Mouse (Mus musculus) cerebellum, postnatal 4 days (tissue): ENCODE results near the gene Rcan3.
A peak's percentile ranks its signal among the peaks of the same experiment; 100 is the strongest.

Source experiments
- DNase-seq, 2 experiments: peaks; one replicate each; pipeline ENCODE4 v3.0.0; 2022; ENCODE audit warnings: low spot score in 2 of 2, mixed read lengths in 1 of 2

Rcan3 gene

GRCm38 (mm10) chr4:135433443-135434394, at the start of gene Rcan3:
TSS of gene Rcan3 (minus strand) at chr4:135433853.
- peak; percentile 49 to 77 for DNase-seq

- DNase-seq, result no peak
Measured at GRCm38 (mm10) chr4:135480370-135480769, 46.7 kb upstream of the Rcan3 start.

DNA sequence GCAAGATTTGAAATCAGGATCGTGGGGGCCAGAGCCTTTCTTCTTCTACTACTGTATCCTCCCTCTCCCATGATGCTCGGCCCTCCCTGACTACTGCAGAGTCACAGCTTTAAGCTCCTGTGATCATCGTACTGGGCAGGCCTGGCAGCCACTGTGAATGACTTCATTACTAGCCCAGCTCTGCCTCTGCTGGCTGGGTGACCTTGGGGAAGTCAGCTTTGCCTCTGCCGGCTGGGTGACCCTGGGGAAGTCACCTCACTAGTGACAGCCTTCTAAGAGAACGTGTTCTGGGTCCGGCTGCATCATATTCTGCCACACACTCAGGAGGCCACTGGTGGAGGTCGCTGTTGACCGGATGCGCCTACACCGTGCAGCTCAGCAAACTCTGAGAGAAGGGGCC, 44.2 kb upstream of the Rcan3 start:
- DNase-seq, result no peak

DNA sequence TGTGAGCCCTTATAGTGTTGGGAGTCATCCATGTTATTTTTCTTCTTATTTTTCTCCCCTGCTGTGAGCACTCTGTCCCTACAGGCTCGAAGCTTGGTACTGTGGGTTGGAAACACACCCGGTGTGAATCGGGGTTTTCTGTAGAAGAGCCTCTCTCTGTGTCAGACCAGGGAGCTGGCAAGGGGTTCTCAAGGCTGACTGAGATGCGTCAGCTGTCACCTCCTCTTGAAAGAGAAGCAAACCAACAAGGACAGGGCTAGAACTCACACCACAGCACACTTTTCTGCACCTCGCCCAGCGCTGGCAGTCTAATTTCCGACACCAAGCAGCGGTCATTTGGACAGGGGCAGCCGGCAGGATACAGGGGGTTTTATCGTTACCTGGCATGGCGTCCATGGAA, 29.8 kb upstream of the Rcan3 start:
- no peak for DNase-seq

- no peak for DNase-seq
Measured at GRCm38 (mm10) chr4:135453572-135453971, 19.9 kb upstream of the Rcan3 start.

DNA sequence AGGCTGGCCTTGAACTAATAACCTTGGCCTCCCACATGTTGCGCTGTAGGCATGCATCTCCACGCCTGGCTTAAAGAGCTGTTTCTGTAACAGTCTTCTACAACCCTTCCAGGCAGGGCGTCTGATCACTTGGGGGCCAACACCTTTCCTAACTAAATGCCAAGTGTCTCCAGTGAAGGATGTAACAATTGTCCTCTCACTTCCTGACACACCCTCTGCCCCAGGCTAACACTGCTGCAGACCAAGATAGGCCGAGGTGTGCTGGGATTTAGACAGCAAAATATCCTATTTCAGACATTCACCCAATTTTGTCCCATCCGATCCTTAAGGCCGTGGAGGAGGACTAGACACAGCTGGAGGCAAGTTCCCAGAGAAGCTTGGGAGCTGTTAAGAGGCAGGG, 19.5 kb upstream of the Rcan3 start:
- no peak for DNase-seq

- DNase-seq, result no peak
Measured at GRCm38 (mm10) chr4:135451360-135452015, 17.8 kb upstream of the Rcan3 start.

- no peak for DNase-seq
Measured at GRCm38 (mm10) chr4:135442473-135442872, 8.8 kb upstream of the Rcan3 start.

- peak in 1 of 2 experiments; percentile 30 for DNase-seq
Measured at GRCm38 (mm10) chr4:135439904-135440522, 6.4 kb upstream of the Rcan3 start.

DNA sequence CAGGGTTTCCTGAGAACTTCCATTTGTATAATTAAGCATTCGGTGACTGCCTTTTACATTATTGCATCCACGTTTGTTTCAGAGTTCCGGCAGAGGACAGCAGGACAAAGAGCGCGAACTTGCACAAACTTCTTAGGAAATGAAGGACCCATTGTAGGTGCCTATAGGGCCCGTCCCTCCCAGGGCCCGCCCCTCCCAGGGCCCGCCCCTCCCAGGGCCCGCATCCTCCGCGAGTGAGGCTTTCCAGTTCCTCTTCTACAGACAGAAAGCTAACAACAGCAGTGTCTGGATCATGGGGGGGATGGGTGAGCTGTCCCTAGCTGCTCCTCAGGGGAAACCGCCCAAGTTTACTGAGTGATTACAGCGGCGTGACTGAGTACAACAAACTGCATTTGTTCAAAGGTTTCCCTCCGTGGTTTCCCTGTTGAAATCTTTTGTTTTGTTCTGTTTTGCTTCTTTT, 5.6 kb upstream of the Rcan3 start:
- DNase-seq, result no peak

GRCm38 (mm10) chr4:135437924-135438323, 4.3 kb upstream of the Rcan3 start:
- DNase-seq, result no peak

GRCm38 (mm10) chr4:135436291-135436690, 2.6 kb upstream of the Rcan3 start:
- DNase-seq, result no peak

GRCm38 (mm10) chr4:135434395-135434789, 739 bp upstream of the Rcan3 start:
- no peak for DNase-seq

GRCm38 (mm10) chr4:135433086-135433442, 589 bp downstream of the Rcan3 start:
- DNase-seq, result peak in 1 of 2 experiments; percentile 17

DNA sequence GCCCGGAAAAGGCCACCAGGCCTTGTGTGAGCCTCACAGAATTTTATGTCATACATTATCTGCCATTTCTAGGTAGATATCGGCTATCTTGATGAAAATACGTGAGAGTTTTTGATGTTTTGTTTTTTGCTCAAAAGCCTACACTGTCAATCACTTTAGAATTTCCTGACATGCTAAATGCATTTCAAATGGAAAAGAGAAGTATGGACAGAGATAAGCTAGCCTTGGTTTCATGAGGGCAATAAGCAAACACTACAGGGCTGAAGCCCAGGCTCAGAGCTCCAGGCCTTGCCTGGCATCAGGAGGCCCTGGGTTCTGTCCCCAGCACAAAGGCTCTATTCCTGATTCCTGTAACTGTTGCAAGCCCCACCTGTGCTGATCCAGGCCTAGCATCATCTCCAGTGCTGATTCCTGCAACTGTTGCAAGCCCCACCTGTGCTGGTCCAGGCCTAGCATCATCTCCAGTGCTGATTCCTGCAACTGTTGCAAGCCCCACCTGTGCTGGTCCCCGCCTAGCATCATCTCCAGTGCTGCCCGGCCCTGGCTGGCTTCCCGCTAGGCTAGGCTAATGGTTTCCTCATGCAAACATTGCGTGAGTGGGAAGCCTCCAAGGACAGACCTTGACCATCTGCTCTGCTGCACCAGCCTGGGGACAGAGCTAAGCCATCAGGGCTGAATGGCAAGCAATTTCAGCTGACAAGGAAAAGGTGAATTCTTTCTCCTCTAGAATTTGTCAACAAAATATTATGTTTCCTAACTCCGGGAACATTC, 3.5 kb downstream of the Rcan3 start:
- no peak for DNase-seq

GRCm38 (mm10) chr4:135429383-135429782, 4.3 kb downstream of the Rcan3 start:
- no peak for DNase-seq

DNA sequence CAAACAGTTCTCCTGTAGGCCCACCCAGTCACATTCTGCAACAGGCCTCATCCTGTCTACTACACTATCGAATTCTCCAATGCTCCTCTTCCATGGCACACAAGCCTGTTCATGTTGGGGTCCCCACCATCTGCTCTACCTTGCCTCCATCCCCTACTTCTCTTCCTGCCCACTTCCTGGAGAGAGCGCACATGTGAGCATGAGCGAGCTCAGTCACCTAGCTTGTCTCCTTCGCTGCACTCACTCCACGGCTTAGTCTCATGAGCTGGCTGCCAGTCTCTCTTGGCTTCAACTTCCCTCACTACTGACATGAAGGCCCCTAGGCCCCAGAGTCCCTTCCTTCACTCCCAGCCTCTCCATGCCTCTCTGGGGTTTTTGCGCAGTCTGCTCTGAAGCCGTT, 7.1 kb downstream of the Rcan3 start:
- no peak for DNase-seq

GRCm38 (mm10) chr4:135425625-135426024, 8.0 kb downstream of the Rcan3 start:
- no peak for DNase-seq

DNA sequence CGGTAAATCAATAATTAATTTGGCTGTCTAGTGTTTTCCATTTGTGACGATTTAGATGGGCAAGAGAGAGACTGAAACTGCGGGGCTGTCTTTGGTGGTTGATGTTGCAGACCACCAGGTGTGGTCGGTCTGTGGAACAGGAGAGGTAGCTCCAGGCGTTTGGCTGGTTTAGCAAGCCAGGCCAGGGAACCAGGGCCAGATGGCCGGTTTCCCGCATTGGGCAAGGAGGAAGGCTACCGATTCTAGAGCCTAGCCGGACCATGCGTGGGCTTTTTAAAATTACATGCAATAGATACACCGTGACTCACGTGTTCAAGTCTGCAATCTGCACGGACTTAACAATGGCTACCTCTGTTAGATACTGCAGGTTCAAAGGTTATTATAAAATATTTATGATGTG, 12.7 kb downstream of the Rcan3 start:
- no peak for DNase-seq

DNA sequence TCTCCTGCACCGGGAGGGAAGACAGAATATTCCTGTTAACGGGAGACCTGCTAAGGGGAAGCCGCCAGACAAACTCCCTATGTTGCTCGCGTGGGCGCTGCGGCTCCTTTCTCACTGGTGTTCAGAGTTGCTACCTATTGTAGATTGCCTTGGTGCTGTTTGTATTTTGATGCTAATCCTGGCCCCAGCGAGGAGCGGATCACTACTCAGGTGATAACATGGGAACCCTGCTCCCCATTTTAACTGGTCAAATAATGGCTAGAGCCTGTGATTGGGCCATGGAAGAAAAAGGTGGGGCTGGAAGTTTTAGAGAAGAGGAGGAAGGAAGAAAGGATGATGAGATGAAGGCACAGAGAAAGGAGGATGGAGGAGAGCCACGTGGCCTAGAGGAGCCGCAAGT, 13.2 kb downstream of the Rcan3 start:
- DNase-seq, result no peak

DNA sequence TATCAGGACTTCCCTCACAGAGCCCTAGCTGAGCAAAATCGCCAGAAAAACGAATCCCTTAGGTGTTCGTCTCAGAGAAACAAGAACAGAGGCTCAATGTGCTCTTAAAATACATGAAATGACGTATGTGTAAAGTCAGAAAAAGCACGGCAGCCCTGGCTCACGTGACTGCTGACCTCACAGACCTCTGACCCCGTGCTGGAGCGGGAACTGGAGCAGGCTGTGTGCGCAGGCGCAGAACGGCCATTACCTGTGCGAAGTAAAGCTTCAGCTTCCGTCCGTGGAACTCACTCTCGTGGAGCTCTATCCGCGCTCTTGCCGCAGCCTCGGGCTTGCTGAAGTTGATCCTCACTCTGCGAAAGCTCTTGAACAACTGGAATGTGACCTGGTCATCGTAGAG, 13.7 kb downstream of the Rcan3 start:
- DNase-seq, result no peak

GRCm38 (mm10) chr4:135416367-135416766, 17.3 kb downstream of the Rcan3 start:
- no peak for DNase-seq
